Mouse (Mus musculus) c-Kit-positive CD71-positive TER-119-positive erythroid progenitor cells, embryonic 14.5 days (primary cell): ENCODE results near the gene Adcy6.
A peak's percentile ranks its signal among the peaks of the same experiment; 100 is the strongest.

Experiments
- DNase-seq: peaks from one replicate; pipeline ENCODE4 v3.0.0-alpha.2; 2013; ENCODE audit warnings: low spot score

Adcy6 gene

DNA sequence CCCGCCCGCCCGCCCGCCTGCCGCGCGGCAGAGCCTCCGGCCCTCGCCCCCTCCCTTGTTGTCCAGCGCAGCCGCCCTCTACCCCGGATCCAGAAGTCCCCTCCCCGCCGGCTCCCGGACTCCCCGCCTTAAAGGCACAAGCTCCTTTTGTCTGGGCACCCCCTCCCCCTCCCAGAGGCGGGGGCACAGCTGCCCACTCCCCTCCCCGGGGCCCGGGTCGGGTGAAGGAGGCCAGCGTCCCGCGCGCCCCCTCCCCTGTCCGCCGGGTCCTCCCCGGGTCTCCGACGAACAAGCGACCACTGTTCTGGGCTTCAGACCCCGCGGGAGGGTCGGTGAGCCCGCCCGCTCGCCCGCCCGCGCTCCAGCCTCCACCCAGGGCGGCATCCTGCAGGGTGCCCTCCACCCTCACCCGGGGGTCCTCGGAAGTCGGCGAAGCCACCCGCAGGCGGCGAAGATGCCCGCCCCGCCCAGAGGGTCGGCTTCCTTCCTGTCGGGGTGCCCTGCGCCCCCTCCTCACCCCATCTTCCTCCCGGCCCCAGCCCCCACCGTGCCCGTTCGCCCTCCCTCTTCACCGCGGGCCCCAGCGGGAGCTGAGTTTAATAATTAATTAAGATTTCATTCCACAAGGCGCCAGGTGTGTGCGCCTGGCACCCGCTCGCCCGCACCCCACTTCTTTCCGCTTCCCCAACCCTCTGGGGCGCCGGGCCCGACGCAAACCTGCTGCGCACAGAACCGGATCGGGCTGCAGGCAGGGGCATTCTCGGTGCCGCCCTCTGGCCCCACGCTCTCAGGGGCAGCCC, at the start of gene Adcy6:
TSS of gene Adcy6 (minus strand) at position 746 of the 800 bp plus-strand sequence.
- DNase-seq: no peak

DNA sequence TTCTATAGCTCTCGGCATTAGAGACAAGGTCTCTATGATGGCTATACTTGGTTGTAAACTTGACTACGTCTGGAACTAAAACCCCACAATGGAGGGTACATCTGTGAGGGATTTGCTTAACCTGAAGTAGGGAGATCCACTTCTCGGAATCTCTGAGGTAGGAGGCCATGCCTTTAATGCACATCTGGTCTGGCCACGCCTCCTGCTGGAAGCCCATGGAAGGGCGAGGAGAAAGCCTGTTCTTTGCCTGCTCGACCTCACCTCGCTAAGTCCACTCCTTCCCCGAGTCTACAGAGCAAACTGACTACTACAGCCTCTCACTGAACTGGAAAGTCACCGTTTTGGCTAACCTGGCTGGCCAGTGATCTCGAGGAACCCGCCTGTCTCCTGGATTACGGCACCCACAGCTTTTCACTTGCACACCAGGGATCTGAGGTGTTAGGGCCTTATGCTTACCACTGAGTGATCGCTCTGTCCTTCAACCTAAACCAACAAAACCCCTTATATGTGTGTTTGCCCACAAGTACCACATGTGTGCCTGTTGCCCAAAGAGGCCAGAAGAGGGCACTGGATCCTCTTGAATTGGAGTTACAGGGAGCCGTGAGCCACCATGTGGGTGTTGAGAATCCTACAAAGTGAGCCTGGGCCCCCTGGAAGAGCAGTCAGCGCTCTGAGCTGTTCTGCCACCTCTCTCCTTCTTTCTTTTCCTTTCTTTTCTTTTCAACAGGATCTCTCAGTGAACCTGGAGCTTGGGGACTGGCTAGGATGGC, 47.3 kb upstream of the Adcy6 start:
- no peak for DNase-seq

DNA sequence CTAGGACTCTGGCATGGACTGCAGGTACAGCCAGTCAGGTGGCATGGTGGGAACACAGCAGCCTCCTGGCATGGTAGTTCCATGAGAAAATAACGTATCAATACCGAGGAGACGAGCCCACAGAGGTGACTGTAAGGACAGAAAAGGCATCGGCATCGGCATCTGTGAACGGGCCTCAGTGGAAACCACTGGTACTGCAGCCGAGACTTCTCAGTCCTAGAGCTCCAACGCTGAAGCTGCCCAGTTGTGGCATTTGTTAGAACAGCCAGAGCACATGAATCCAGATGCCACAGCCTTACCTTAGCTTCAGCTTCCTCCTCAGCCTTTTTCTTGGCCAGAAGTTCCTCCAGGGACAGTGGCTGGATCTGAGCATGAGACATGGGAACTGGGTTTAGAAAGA, 42.3 kb upstream of the Adcy6 start:
- DNase-seq: no peak

DNA sequence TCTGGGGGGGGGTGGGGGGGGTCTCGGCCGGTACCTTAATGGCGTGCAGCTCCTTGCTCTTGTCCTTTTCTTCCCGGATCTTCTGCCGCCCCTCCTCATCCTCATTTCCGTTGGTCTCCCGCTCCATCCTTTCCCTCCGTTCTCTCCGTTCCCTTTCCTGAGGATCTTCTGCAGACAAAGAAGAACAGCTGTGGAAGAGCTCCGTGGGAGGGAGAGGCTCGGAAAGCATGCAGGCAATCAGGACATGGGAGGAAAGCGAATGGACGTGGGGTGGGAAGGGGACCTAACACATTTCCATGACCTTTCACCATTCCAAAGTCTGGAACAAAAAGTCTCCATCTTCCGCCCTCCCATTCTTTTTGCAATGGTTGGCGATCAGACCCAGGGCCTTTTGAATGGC, 41.6 kb upstream of the Adcy6 start:
- no peak for DNase-seq

DNA sequence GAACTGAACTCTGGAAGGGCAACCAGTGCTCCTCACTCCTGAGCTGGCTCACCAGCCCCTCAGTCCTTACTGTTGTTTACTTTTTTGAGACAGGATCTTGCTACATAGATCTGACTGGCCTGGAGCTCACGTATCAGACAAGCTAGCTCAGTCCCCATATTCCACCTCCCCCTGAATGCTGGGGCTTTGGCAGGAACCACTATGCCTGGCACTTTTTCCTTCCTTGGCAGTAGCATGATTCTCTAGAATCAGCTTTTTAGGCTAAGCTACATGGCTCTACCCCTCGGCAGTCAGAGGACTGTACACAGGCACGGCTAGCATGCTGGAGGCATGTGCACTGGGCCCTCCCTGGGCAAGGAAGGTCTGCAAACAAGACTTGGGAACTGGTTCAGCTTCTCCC, 38.2 kb upstream of the Adcy6 start:
- DNase-seq: no peak

DNA sequence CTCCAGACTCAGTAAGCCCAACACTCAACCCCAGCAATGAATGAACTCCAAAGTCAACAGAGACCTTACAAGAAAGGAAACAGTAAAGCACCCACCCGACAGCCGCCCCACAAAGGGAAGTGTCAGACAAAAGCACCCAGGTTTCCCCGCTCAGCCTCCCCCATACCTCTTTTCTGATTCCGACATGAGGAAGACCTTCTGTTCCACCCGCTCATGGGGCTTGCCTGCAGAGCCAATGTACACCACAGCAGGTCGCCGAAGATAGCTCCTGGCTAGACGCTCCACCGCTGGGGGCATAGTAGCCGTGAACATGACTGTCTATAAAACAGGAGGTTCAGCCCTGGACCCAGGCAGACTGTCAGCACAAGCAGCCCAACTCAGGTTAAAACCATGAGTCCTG, 37.4 kb upstream of the Adcy6 start:
- DNase-seq: no peak

DNA sequence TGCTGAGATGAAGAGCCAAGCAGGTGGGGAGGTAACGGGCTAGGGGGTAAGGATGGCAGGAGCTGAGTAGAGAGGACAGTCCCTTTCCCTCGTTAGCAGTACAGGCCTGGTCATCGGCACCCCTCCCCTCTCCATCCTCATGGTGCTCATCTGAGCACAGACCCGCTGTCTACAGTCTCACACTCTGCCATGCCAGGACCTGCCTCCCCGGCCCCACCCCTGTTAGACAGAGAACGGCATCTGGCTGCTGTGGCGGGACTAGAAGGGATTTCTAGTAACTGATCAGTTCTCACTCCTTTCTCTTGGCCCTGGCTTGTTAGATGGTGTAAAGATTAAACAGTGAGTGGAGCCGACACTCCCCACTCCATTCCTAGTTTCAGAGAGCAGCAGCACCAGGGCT, 36.9 kb upstream of the Adcy6 start:
- no peak for DNase-seq

DNA sequence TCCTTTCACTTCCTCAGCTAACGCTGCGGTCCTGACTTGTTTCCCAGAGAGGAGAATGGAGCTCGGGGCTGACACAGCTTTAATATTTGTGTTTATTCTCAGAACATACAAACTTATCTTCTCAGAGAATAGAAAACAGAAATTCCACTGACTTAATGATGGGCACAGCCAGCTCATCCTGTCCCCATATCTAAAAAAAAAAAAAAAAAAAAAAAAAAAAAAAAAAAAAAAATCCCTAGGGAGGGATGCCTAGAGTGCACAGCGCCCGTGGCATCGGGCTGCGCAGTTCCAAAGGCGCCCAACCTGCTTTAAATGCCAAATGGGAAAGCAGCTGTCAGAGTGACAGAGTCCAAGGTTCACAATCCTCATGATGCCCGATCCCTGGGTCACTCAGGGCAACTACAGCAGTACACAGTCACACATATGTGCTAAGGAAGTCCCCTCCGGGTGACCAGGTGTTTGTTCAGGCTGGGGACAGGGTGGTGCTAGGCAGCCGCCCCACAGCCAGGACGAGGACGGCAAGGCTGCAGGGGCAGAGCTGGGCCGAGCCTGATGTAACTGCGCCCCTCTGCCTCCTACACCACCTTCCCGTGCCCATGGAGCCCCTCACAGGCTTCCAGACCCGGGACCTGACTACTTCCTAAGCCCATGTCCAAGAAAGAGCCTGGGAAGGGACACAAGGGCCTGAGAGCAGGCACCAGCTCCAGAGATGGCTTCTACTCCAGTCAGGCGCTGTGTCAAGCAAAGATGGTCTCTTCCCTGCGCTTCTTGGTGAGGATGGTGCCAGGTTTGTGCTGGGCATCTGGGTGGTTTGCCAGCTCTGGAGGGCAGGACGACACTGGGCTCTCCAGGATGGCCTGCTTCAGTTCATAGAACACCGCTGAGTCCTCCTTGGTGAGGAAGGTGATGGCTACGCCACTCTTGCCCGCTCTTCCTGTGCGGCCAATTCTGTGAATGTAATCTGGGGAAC, 35.5 kb upstream of the Adcy6 start:
- DNase-seq: no peak

DNA sequence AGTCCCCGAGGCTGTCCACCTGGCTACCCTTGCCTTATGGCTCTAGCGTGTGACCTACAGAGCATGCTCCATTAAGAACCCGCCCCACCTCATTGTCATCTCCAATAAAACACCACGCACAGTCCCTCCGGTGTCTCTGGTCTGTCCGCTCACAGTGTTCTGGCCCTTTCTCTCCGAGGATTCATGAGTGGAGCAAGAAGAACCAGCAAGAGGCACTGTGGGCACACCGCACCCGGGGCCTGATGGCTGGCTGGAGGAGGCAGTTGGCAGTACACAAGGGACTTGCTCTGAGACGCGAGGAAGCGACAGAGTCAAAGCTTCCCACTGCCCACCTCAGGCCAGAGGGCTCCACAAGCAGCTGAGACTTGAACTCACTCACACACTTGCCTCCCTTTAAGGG, 34.5 kb upstream of the Adcy6 start:
- DNase-seq: no peak

DNA sequence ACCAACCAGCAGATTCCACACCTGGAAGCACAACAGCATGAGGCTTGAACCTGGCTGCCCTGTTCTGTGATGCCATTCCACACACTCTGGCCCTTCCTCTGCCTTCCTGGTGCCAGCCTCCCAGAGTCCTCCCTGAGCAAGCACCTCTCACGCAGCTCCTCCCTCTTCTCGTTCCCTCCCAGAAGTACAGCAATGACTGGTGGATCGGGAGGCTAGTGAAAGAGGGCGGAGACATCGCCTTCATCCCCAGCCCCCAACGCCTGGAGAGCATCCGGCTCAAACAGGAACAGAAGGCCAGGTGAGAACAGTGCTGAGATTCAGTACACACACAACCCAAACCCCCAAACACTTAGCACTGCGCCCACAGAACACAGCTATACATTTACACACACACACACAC, 30.3 kb upstream of the Adcy6 start:
- DNase-seq: no peak

DNA sequence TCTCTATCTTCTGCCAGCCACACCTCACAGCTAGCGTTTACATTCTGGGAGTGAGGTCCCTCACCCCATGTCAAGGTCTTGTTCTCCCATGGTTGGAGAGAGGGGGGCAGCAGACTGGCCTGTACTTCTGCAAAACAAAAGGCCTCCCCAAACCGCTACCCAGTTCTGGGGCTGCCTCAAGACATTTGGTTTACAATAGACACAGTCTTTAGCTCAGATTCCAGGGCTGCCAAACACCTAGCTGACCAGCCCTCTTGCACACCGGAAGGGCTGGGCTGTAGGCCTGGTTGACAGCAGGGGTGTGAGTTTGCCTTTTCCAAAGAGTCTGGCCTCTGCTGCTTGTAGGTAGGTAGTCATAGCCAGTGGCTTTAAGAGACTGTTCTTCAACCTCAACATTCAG, 27.3 kb upstream of the Adcy6 start:
- DNase-seq: no peak

DNA sequence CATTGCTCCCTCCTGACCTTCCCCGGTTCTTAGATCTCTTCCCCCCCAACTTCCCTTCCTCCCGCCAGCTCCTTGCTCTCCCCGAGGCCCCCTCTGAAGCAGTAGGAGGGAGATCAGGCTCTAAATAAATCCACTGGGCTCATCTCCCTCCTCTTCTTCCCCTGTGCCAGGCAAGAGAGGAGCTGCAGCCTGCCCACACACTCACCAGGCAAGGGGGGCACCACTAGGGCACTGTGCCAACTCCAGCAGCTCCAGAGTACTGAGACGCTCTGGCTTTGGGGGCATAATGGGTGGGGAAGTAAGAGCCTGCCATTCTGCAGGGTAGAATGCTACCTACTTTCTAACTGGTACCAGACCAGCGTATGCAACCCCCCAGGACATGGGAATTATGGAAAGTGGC, 26.6 kb upstream of the Adcy6 start:
- no peak for DNase-seq

DNA sequence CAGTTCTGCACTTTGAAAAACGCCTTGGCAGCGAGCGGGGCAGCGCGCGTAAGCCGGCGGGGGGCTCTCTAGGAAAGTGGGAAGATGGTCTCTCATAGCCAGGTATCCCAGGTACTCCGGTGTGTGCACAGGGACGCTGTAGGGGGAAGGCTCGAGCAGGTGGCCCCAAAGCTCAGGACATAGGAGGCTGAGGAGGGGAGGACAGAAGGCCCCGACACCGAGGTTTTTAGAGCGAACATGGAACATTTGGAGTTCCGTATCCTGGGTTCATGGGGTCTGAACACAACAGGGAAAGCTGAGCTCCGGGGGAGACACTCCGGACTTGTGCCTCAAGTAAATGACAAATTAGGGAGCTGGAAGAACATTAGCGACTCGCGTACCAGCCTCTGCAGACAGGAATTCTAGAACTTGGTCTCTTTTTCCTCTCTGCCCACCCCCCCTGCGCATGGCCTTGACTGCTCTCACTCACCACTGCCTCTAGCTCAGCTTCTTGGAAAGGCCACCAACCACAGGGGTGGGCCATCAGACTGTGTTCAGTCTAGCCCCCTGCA, 25.5 kb upstream of the Adcy6 start:
- DNase-seq: no peak

DNA sequence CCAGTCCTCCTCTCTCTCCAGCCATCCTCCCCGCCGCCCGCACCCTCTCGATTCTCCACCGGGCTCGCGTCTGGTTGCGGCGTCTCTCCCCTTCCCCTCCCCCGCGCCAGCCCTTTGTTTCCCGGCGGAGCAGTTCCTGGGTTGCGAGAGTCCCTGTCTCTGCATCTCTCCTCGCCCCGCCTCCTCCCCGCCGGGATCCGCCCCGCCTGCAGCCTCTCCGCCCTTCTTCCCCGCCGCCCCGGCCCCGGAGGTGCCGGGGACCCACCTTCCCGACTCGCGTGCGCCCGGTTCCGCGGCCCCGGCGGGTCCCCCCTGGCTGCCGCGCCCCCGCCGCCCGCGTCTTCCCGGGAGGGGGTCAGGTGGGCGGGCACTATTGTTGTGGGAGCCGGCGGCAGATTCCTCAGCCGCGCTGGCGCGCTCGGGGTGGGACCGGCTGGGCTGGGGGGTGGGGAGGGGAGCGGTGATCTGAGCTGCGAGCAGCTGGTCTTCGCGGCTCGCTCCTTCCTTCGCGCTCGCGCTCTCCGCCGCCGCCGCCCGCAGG, 24.7 kb upstream of the Adcy6 start:
- DNase-seq: no peak

DNA sequence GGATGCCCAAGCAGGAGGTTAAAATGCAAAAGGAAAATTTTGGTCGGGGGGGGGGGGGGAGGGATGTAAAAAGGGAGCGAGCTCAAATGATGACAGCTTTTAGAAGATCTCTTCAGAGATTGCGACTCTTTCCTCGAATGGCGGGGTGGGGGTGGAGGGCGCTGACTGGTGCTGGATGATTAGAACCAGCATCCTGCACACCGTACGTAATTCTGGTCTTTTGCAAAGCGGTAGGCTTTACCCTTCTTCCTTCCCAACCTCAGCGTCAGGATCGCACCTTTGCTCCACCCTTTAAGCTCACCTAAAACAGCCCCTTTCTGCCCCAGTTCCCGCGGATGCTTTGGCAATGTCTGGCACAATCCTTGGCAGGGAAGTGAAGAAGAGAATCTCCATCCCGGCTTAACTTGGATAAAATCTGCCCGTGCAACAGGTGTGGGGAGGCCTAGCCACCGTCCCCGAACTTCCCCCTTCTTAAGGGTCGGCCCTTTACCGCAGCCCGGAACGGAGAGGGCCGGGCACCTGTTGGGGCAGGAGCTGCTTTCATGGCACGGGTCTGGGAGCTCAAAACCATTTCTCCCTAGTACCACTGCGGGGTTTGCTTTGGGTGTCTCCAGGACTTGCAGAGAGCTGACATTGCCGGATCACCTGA, 24.1 kb upstream of the Adcy6 start:
- DNase-seq: no peak

DNA sequence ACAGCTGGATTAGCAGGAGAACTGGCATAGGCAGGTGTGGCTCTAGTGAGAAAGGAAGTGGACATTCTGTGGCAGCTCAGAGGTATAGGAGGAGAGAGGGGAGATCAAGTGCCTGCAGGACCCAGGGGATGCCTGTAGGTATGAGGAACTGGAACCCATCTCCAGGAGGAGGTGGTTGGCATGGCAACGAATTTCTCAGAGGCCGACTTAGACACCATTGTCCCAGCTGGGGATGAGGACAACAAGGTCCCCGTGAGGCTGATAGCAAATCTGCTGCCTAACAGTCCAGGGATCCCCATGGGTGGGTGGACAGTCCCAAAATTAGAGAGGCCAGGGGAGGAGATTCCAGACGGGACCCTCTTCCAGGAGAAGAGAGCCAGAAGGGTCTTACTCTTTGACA, 23.0 kb upstream of the Adcy6 start:
- no peak for DNase-seq

DNA sequence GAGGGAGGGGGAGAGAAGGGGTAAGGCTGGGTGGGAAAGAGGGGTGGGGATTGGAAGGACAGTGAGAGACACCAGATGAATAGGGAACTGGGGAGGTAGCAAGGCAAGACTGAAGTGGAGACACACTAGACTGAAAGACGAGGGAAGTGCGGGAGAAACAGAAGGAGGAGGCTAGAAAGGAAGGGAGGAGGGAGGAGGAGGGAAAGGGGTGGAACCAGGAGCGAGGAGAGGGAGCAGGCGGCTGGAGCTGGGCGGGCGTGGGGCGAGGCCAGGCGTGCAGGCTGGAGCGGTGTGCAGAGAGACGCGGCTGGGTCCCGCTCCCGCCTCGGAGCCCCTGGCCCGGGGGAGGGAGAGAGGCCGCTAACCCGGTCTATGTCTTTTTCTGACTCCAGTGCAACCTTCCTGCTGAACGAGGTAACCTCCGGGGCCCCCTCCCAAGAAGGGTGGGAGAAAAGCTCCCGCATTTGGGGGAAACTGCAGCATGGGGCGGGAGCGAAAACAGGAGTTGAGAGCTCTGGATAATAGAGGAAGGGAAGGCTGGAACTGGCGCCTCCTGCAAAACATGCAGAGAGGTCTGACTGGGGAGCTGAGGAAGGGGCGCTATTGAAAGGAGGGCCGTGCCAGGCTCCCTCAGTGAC, 22.4 kb upstream of the Adcy6 start:
- no peak for DNase-seq

DNA sequence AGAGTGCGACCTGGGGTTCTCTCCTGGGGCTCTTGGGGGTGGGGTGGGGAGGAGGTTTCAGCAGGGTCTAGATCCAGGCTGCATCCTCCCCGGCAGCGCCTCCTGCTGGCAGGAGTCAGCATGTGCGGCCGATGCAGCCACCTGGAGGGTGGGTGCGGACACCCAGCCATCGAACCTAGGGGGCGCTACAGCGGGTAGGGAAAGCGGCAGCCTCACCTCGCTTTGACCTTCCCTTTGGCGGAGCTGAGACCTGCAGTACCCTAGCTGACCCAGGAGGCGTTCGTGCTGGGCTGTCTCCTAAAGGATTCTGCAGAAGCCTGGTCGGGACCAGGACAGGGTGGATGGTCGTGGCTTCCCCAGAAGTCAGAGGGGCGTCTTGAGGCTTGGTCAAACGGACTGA, 21.6 kb upstream of the Adcy6 start:
- peak; percentile 59 for DNase-seq

DNA sequence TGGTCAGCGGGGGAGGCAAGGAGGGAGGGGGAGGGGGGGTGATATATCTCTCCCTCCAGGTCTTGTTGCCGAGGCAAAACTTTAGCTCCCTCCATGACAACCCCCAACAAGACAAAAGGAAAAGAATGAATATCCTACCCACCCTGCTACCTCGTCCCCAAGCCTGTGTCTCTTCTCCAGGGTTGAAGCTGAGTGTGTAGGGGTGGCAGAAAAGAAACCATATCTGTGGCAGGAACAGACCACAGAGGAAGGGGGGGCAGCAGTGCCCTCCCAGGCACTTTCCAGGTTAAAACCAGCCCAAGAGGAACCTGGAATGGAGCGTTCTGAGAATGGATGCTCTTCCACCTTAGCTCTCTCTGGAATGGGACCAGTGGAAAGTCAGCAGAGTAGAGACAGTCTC, 20.7 kb upstream of the Adcy6 start, which contains the start of gene Cacnb3:
TSS of gene Cacnb3 (plus strand) at position 301 of the 400 bp plus-strand sequence.
- DNase-seq: no peak

DNA sequence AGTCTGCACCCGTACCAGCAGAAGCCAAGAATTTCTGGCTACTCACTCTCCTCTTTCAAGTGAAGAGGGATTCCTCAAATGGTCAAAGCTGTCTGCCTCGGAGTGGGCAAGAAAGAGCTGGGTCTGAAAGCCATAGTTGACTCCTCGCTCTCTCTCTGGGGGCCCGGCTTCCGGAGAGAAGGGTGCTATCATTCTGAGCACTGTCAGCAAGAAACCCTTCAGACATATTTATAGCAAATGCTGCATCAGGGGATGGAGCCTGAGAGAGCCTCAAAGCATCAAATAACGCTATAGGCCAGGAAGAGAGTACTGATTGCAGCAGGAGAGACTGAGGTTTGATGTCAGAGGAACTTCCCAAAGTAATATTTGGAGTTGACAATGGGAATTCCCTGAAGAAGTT, 19.6 kb upstream of the Adcy6 start:
- no peak for DNase-seq
